Mouse (Mus musculus): ENCODE results near the gene Polr2j. TPM values are rescaled to one million over a fixed set of nuclear protein-coding genes. Genes with fewer than 3 reads are reported as not detected.
"Not testable (repeated sequence)": the region's sequence is repeated elsewhere in the genome, so short reads cannot be mapped to it uniquely, and the experiment has no call there.

Gene Polr2j
- total RNA-seq, 2 experiments from 2014 or later = 71.2 to 75.6 TPM

GRCm38 (mm10) chr5:136104511-136104910 is 11.9 kb upstream of the Polr2j start:
- DNase-seq = peak; percentile 37

- DNase-seq = no peak
Measured at GRCm38 (mm10) chr5:136108486-136108885, 7.9 kb upstream of the Polr2j start.

GRCm38 (mm10) chr5:136109042-136109441 is 7.4 kb upstream of the Polr2j start:
- DNase-seq = no peak

- DNase-seq = not testable (repeated sequence)
Measured at GRCm38 (mm10) chr5:136113546-136113945, 2.9 kb upstream of the Polr2j start.

- DNase-seq = no peak
Measured at GRCm38 (mm10) chr5:136116784-136117112, 317 bp downstream of the Polr2j start.

- DNase-seq = no peak
Measured at GRCm38 (mm10) chr5:136122165-136122564, 5.7 kb downstream of the Polr2j start.

- peak; percentile 95 for DNase-seq
Measured at GRCm38 (mm10) chr5:136135571-136136291, 19.3 kb downstream of the Polr2j start, which contains the start of the genes Lrwd1 and Alkbh4. Lrwd1 (minus strand) TSS chr5:136136074. Alkbh4 (plus strand) TSS chr5:136136146.

GRCm38 (mm10) chr5:136136292-136136990 is 20.0 kb downstream of the Polr2j start:
- no peak for DNase-seq

- DNase-seq = peak; percentile 60
Measured at GRCm38 (mm10) chr5:136137658-136138274, 21.3 kb downstream of the Polr2j start.

GRCm38 (mm10) chr5:136139393-136139792 is 23.0 kb downstream of the Polr2j start:
- no peak for DNase-seq

- DNase-seq = no peak
Measured at GRCm38 (mm10) chr5:136140057-136140482, 23.6 kb downstream of the Polr2j start.

- DNase-seq = no peak
Measured at GRCm38 (mm10) chr5:136142746-136143145, 26.3 kb downstream of the Polr2j start.

GRCm38 (mm10) chr5:136143161-136143755 is 26.8 kb downstream of the Polr2j start:
- no peak for DNase-seq

- no peak for DNase-seq
Measured at GRCm38 (mm10) chr5:136144606-136145430, 28.4 kb downstream of the Polr2j start.

- DNase-seq = no peak
Measured at GRCm38 (mm10) chr5:136146936-136147335, 30.5 kb downstream of the Polr2j start.

- no peak for DNase-seq
Measured at GRCm38 (mm10) chr5:136147704-136148103, 31.3 kb downstream of the Polr2j start.

GRCm38 (mm10) chr5:136149134-136149576 is 32.7 kb downstream of the Polr2j start:
- DNase-seq = not testable (repeated sequence)

- peak; percentile 43 for DNase-seq
Measured at GRCm38 (mm10) chr5:136152365-136152764, 35.9 kb downstream of the Polr2j start.

GRCm38 (mm10) chr5:136155399-136155798 is 39.0 kb downstream of the Polr2j start:
- DNase-seq = no peak

GRCm38 (mm10) chr5:136160084-136160483 is 43.7 kb downstream of the Polr2j start:
- peak; percentile 74 for DNase-seq

- DNase-seq = no peak
Measured at GRCm38 (mm10) chr5:136163807-136164474, 47.5 kb downstream of the Polr2j start.
